Mouse (Mus musculus) liver, embryonic 16.5 days (tissue): ENCODE results near the gene Cnksr1. TPM values are rescaled to one million over a fixed set of nuclear protein-coding genes. Genes with fewer than 3 reads are reported as not detected.
"Not testable (repeated sequence)": the region's sequence is repeated elsewhere in the genome, so short reads cannot be mapped to it uniquely, and the experiment has no call there.

ENCODE experiments used
- ATAC-seq: fragments of 200-750 bp; cut with Nextera tagmentation; 2 replicates; pipeline ENCODE4 v1.8.0; 2017; ENCODE audit warnings: low read depth, mild to moderate bottlenecking, moderate number of reproducible peaks, moderate library complexity
- H3K27ac ChIP-seq: fragments of 300-500 bp; sonication (generic); 2 replicates; pipeline ENCODE4 v1.5.1; 2014; ENCODE audit warnings: mild to moderate bottlenecking, low read length
- H3K27me3 ChIP-seq: fragments of 300-500 bp; sonication (generic); 2 replicates; pipeline ENCODE4 v1.6.1; 2014; ENCODE audit warnings: low read depth, low read length, mixed read lengths; ENCODE audit not compliant: control insufficient read depth, insufficient read depth
- H3K36me3 ChIP-seq: fragments of 300-500 bp; sonication (generic); 2 replicates; pipeline ENCODE4 v1.6.1; 2014; ENCODE audit warnings: mild to moderate bottlenecking; ENCODE audit not compliant: control insufficient read depth, insufficient read depth
- H3K4me1 ChIP-seq: fragments of 300-500 bp; sonication (generic); 2 replicates; pipeline ENCODE4 v1.6.1; 2014; ENCODE audit warnings: low read depth, low read length, mixed read lengths; ENCODE audit not compliant: control insufficient read depth
- H3K4me2 ChIP-seq: fragments of 300-500 bp; sonication (generic); 2 replicates; pipeline ENCODE4 v1.6.1; 2014; ENCODE audit warnings: low read depth, low read length, mixed read lengths
- H3K4me3 ChIP-seq: fragments of 300-500 bp; sonication (generic); 2 replicates; pipeline ENCODE4 v1.5.1; 2014; ENCODE audit warnings: low read depth, mild to moderate bottlenecking, low read length
- H3K9ac ChIP-seq: fragments of 300-500 bp; sonication (generic); 2 replicates; pipeline ENCODE4 v1.6.1; 2014; ENCODE audit warnings: low read depth, low read length
- H3K9me3 ChIP-seq: fragments of 300-500 bp; sonication (generic); replicated peaks from 2 replicates; pipeline ENCODE4 v1.6.1; 2016; ENCODE audit warnings: low read length; ENCODE audit not compliant: control insufficient read depth
- WGBS: fragments of 180-500 bp; shearing (Covaris S2); extraction: QIAGEN DNeasy Blood & Tissue Kit; methylation state at CpG from one replicate; pipeline ENCODE4 v1.1.7; 2014; ENCODE audit not compliant: insufficient replicate concordance; 5-methylcytosine and 5-hydroxymethylcytosine counted together
- polyA plus RNA-seq: library from polyadenylated mRNA; unstranded; fragments of >200 nt; fragmentation: Nextera tagmentation; extraction: Ambion mirVana; gene quantifications from 2 replicates; pipeline ENCODE4 v1.2.1, GENCODE M21; 2015

The Cnksr1 gene
- polyA plus RNA-seq, 1 experiment from 2014 or later, result 0.06 TPM

DNA sequence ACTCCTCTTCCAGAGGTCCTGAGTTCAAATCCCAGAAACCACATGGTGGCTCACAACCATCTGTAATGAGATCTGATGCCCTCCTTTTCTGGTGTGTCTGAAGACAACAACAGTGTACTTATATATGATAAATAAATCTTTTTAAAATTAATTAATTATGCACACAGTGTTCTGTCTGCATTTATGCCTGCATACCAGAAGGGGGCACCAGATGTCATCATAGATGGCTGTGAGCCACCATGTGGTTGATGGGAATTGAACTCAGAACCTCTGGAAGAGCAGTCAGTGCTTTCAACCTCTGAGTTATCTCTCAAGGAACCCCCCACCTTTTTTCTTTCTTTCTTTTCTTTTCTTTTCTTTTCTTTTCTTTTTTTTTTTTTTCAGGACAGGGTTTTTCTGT, 31.4 kb upstream of the Cnksr1 start:
- not testable (repeated sequence) for H3K4me3 ChIP-seq, H3K27ac ChIP-seq, H3K27me3 ChIP-seq, H3K4me2 ChIP-seq, ATAC-seq, H3K36me3 ChIP-seq, H3K9ac ChIP-seq, H3K9me3 ChIP-seq
- H3K4me1 ChIP-seq, result peaks cover 20% of the 10 kb centered on the region

DNA sequence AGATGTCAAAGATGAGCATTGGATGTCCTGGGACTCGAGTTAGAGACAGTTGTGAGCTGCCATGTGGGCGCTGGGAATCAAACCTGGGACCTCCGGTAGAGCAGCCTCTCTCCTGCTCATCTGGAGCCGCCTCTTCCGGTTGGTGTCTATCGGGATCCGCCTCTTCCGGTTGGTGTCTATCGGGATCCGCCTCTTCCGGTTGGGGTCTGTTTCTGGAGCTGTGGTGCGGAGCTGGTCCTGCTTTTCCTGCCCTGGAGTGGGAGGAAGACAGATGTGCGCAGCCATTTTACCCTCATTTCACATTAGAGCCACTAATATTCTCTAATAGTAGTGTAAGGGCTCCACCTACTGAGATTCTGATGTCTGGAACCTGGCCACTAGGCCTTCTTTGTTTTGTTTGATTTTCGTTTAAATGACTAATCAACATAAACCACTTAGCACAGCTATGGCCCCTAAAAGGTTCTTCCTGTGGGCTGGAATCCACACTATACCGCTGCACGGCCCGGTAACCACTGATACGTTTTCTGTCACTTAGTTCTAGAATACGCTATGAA, 30.0 kb upstream of the Cnksr1 start:
- WGBS, result 66% methylated on average over 19 of the region's 19 CpGs
- no peak overlapping the region for H3K4me3 ChIP-seq
- no peak for ATAC-seq

DNA sequence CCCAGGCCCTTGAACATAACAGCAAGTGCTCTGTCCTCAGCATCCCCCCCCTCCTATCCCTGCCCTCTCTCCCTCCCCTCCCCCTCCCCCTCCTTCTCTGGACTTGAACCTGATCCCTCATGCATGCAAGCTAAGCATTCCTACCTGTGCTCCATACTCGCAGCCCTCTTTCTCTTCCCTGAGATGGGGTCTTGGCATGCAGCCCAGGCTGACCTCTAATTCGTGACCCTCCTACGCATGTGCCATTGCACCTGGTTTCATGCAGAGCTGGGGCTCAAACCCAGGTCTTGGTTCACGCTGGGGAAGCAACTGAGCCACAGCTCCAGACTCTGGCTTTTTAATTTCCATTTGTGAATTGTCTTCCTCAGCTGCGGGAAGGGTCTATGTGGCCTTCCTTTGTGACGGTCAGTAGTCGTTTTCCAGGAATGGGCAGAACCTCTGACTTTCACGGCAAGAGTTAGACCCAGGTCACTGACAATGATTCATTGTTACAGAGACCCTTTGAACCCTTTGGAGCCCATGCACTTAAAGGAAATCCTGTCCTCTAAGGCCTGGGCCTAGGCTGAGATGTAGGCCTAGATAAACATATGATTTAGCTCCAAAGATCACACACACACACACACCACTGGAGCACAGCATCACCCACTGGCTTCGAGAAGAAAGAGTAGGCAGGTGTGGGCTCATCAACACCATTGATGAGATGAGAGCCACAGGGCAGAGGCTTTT, 27.8 kb upstream of the Cnksr1 start:
- 51% methylated on average over 9 of the region's 9 CpGs for WGBS
- Histone ChIP-seq H3K27ac (no peak overlapping the region), H3K4me1 (no peaks in the 10 kb centered on the region), H3K9me3 (no peaks in the 10 kb centered on the region; the same call in 1 of the 2 replicates), H3K9ac (no peak overlapping the region), H3K27me3 (no peaks in the 10 kb centered on the region), H3K36me3 (no peaks in the 10 kb centered on the region), H3K4me3 (no peak overlapping the region), H3K4me2 (no peak overlapping the region)
- no peak for ATAC-seq

More for the DNA sequence above, 30.0 kb upstream of the Cnksr1 start:
- H3K9ac ChIP-seq, result no peak overlapping the region
- no peak overlapping the region for H3K27ac ChIP-seq
- no peaks in the 10 kb centered on the region; the same call in 1 of the 2 replicates for H3K9me3 ChIP-seq
- no peaks in the 10 kb centered on the region for H3K27me3 ChIP-seq
- no peaks in the 10 kb centered on the region for H3K36me3 ChIP-seq
- peaks cover 10% of the 10 kb centered on the region for H3K4me1 ChIP-seq
- no peak overlapping the region for H3K4me2 ChIP-seq

DNA sequence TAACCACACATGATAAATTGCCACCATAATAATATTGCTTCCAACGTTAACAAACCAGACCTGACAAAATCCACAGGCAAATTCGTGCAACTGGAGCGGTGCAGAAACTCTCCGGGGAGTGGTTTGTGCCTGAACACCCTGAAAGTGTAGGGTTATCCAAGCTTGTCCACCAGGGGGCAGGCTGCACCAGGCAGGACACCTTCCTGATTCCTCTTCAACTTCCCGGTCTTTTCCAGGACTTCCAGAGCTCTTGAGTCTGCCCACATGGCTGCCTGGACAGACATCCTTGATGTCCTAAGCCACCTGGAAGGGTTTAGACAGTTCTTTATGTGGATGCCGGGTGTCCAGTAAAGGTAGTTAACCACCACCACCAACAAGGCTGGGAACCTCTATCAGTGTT, 25.0 kb upstream of the Cnksr1 start:
- ATAC-seq, result no peak
- H3K36me3 ChIP-seq, result no peaks in the 10 kb centered on the region
- no peak overlapping the region for H3K4me2 ChIP-seq
- no peaks in the 10 kb centered on the region for H3K27me3 ChIP-seq
- H3K4me3 ChIP-seq, result no peak overlapping the region
- H3K27ac ChIP-seq, result no peak overlapping the region
- H3K4me1 ChIP-seq, result no peaks in the 10 kb centered on the region
- H3K9me3 ChIP-seq, result no peaks in the 10 kb centered on the region; the same call in 1 of the 2 replicates
- 39% methylated on average over 6 of the region's 6 CpGs for WGBS
- no peak overlapping the region for H3K9ac ChIP-seq

DNA sequence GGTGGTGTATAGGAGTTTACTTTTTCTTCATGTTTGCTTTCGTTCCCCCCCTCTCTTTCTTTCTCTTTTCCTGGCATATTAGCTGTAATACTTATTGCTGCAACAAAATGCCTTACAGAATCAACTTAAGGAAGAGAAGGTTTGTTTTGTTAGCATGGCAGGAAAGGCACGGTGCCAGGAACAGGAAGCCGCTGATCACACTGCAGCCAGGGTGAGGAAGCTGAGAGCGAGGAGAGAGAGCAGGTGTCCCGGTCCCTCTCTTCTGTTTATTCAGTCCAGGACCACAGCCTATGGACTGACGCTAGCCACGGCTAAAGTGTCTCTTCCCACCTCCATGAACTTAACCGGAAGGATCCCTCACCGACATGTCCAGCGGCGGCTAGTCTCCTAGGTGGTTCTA, 20.2 kb upstream of the Cnksr1 start:
- no peaks in the 10 kb centered on the region for H3K9me3 ChIP-seq
- no peak for ATAC-seq
- H3K4me2 ChIP-seq, result no peak overlapping the region
- no peaks in the 10 kb centered on the region for H3K36me3 ChIP-seq
- H3K4me1 ChIP-seq, result peaks cover 9% of the 10 kb centered on the region; the same call in 1 of the 2 replicates
- H3K9ac ChIP-seq, result no peak overlapping the region
- 20% methylated on average over 11 of the region's 11 CpGs for WGBS
- peaks cover 19% of the 10 kb centered on the region for H3K27me3 ChIP-seq
- H3K27ac ChIP-seq, result no peak overlapping the region
- H3K4me3 ChIP-seq, result no peak overlapping the region

DNA sequence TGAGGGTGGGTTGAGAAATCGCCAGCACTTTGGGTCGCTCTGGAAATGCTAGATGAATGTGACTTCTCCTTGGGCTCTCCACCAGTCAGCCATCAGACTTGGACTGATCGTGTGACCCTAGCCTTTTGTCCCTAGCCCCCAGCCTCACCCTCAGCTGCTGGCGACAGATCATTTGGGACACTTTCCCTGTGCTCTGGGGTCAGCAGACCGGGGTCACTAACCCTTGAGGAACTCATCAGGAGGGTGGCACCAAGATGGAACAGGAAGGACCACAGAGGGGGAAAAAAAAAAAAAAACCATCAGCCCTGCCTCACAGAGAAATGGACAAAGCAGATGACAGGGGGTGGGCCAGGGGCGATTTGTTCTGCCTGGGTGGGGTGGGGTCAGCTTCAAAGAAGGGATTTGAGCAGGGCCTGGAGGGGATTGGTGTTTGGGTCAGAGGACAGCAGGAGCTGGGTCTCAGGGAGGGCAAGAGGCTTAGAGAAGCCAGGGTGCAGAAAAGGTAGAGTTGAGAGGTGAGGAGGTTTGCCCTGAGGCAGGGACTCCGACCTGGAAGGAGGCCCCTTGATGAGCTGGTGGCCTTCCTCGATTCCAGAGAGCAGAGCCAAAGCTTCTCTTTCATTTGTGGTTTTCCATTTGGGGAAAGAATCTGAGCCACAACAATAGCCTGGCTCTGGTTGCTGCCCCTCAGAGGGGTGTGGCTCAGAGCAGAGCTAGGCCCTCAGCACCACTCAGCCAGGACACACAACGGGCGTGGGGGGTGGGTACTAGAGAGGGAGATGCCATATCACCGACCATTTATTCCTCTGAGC, 19.2 kb upstream of the Cnksr1 start:
- peaks cover 29% of the 10 kb centered on the region for H3K27me3 ChIP-seq
- H3K9ac ChIP-seq, result no peak overlapping the region
- no peaks in the 10 kb centered on the region for H3K36me3 ChIP-seq
- ATAC-seq, result no peak
- 31% methylated on average over 11 of the region's 11 CpGs for WGBS
- peaks cover 9% of the 10 kb centered on the region; the same call in 1 of the 2 replicates for H3K4me1 ChIP-seq
- no peak overlapping the region for H3K4me3 ChIP-seq
- H3K9me3 ChIP-seq, result no peaks in the 10 kb centered on the region
- H3K4me2 ChIP-seq, result no peak overlapping the region
- no peak overlapping the region for H3K27ac ChIP-seq

DNA sequence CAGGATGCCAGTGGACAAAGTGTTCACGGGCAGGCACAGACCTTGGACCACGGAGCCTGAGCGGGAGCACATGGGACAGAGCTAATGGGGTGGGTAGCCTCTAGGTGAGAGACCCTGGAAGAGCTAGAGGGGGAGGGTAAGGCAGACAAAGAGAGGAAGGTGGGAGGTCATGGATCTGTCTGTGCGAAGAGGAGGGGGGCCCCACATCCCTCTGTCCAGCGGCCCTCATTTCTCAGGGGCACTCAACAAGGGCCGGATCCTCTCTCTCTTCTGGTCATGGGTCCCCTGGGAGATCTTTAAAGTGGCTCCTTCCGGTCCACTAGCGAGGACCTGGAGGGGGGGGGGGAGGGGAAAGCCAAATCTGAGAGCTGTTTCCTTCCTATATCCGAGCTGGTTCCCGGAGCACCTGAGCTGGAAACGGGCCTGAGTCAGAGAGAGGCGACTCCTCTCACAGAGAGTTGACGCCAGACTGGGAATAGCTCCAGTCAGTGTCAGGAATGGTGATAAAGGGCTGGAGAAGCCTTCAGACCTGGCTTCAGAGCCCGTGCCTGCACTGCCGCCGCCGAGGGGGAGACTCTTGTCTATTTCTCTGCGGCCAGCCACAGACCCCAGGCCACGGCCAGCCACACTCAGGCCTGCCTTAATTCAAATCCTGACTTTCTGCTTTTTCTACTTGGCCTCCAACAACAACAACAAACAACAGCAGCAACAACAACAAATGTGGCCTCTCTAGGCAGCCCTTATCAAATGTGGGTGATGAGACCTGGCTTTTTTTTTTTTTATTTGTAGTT, 18.4 kb upstream of the Cnksr1 start:
- H3K4me1 ChIP-seq, result peaks cover 13% of the 10 kb centered on the region
- no peak overlapping the region for H3K4me2 ChIP-seq
- peaks cover 37% of the 10 kb centered on the region for H3K27me3 ChIP-seq
- no peak overlapping the region for H3K27ac ChIP-seq
- no peak for ATAC-seq
- H3K36me3 ChIP-seq, result no peaks in the 10 kb centered on the region
- no peaks in the 10 kb centered on the region for H3K9me3 ChIP-seq
- no peak overlapping the region for H3K4me3 ChIP-seq
- 21% methylated on average over 19 of the region's 19 CpGs for WGBS
- H3K9ac ChIP-seq, result no peak overlapping the region

DNA sequence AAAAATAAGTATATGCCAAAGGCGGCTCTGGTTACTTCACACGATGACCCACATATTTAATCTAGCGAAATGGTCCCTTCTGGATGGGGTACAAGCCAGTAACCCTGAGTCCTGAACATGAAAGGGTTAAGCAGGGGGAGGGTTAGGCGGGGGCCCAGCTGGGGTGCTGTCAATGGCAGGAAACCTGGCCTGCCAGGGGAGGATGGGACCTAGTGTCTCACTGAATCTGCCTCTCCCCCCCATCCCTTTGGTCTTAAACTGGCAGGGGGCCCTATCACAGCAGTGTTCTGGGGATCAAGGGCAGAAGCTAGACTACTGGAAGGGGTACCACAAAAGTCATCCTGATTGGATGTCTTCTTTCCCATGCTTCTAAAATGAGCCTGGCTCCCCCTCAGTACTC, 17.7 kb upstream of the Cnksr1 start:
- 34% methylated on average over 4 of the region's 4 CpGs for WGBS
- no peak overlapping the region for H3K4me3 ChIP-seq
- peaks cover 20% of the 10 kb centered on the region for H3K4me1 ChIP-seq
- no peaks in the 10 kb centered on the region for H3K36me3 ChIP-seq
- H3K9ac ChIP-seq, result no peak overlapping the region
- no peaks in the 10 kb centered on the region for H3K9me3 ChIP-seq
- no peak overlapping the region for H3K27ac ChIP-seq
- H3K4me2 ChIP-seq, result no peak overlapping the region
- ATAC-seq, result no peak
- peaks cover 44% of the 10 kb centered on the region for H3K27me3 ChIP-seq
